Mouse (Mus musculus) MEL (cell line): ENCODE measurements around the gene Cldn4.

ENCODE experiments used
- GABPA ChIP-seq: IDR thresholded peaks from 2 replicates; pipeline ENCODE4 v1.6.1; 2012; ENCODE audit warnings: low read depth, mild to moderate bottlenecking, inconsistent platforms, low read length, improper control_type of control experiment, moderate library complexity
- MYC ChIP-seq: IDR thresholded peaks from 2 replicates; pipeline ENCODE4 v1.6.1; 2011; ENCODE audit warnings: low read depth, mild to moderate bottlenecking, low read length, improper control_type of control experiment, moderate library complexity
- POLR2AphosphoS5 ChIP-seq: IDR thresholded peaks from 2 replicates; pipeline ENCODE4 v1.6.1; 2012; ENCODE audit warnings: low read depth, borderline replicate concordance, mild to moderate bottlenecking, inconsistent platforms, low read length, moderate library complexity, mixed read lengths
- ZKSCAN1 ChIP-seq: IDR thresholded peaks from 2 replicates; pipeline ENCODE4 v1.6.1; 2012; ENCODE audit warnings: low read depth, mild to moderate bottlenecking, inconsistent platforms, low read length, improper control_type of control experiment, moderate library complexity

DNA sequence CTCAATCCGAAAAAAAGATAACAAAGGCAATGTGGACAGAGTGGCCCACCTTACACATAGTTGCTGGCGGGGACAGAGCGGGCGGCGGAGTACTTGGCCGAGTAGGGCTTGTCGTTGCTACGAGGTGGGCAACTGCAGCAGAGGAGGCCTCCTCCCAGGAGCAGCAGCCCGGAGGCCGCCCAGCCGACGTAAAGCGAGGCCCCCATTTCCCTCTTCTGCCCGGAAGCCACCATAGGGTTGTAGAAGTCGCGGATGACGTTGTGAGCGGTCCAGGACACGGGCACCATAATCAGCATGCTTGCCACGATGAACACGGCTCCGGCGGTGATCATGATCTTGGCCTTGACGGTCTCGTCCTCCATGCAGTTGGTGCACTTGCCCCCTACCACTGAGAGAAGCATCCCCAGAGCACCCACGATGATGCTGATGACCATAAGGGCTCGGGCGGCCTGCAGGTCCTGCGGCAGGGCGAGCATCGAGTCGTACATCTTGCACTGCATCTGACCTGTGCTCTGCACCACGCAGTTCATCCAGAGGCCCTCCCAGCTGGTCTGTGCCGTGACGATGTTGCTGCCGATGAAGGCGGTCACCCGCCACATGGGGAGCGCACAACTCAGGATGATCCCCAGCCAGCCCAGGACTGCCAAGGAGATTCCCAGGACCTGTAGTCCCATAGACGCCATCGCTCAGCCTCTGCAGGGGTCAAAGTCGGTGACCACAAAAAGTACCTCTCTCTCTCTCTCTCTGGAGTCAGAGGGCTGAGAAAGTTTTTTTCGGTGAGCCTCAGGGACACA lies 474 bp downstream of the Cldn4 start:
- TF ChIP-seq POLR2AphosphoS5 (no peak), GABPA (no peak), ZKSCAN1 (no peak), MYC (no peak)
